Mouse (Mus musculus): ENCODE measurements around the gene Tnpo2. TPM values are rescaled to one million over a fixed set of nuclear protein-coding genes. Genes with fewer than 3 reads are reported as not detected.

Tnpo2 gene
- polyA plus RNA-seq, 1 experiment from 2014 or later = 17.9 TPM

DNA sequence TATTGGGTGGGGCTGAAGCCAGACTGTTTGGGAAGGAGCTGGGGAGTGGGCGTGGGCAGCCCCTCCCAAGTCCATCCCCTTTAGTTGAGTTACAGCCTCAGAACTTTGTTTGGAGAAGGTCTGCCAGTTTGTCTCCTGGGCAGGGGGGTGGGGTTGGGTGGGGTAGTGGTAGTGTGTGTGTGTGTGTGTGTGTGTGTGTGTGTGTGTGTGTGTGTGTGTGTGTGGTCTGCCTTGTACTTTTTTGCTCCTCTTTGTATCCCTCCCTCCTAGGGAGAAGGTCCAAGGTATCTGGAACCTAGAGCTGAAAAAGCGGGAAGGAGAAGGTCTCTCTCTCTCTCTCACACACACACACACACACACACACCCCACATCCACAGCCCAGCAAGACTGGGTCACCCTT, 22.3 kb upstream of the Tnpo2 start, which contains the start of gene Best2:
TSS of gene Best2 (minus strand) at position 101 of the 400 bp plus-strand sequence.
- Histone ChIP-seq H3K27ac (ENCODE audit: low read depth) (no peak within 1 kb of the TSS), H3K9ac (no peak within 1 kb of the TSS), H3K27me3 (ENCODE audit: insufficient read depth, low read length) (peaks cover 37% of the 10 kb centered on the region), H3K4me2 (peak within 1 kb of the TSS; percentile 51), H3K4me3 (ENCODE audit: low read depth, low read length) (peak within 1 kb of the TSS; percentile 24), H3K36me3 (ENCODE audit: insufficient read depth) (peaks cover 22% of the 10 kb centered on the region), H3K4me1 (ENCODE audit: insufficient read depth) (no peaks in the 10 kb centered on the region), H3K9me3 (ENCODE audit: low read depth, low read length) (no peaks in the 10 kb centered on the region)
- no peak for TF ChIP-seq CTCF (IDR thresholded peaks at IDR 0.05; ENCODE audit: low read depth)
- WGBS = 44% methylated on average over 2 of the region's 2 CpGs
- ATAC-seq (ENCODE audit: insufficient read depth) (no peak), DNase-seq (no peak)

DNA sequence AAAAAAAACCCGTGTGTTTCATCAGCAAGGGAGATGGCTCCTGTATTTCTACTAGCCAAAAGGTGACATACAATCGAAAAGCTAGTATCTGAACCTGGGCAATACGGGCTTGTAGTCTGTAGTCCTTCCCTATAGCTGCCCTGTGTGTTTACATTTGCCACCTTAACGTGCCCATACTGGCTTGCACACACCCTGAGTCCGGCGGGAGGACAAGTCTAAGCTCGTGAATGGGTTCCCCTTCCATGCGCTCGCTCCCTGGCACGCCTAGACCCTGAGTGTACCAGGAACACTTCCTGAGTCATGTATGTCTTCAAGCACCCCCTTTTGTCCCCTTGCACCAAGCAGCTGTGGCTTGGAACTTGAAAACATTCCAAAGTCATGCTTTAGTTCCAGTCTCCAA, 20.0 kb upstream of the Tnpo2 start:
- WGBS = 54% methylated on average over 10 of the region's 10 CpGs
- peaks cover 20% of the 10 kb centered on the region for H3K27me3 ChIP-seq (ENCODE audit: insufficient read depth, low read length)
- peaks cover 44% of the 10 kb centered on the region for H3K36me3 ChIP-seq (ENCODE audit: insufficient read depth)
- TF ChIP-seq CTCF (IDR thresholded peaks at IDR 0.05; ENCODE audit: low read depth) = no peak
- H3K27ac ChIP-seq (ENCODE audit: low read depth) = no peak overlapping the region
- no peaks in the 10 kb centered on the region for H3K4me1 ChIP-seq (ENCODE audit: insufficient read depth)
- no peak overlapping the region for H3K4me3 ChIP-seq (ENCODE audit: low read depth, low read length)
- no peak overlapping the region for H3K4me2 ChIP-seq
- DNase-seq (no peak), ATAC-seq (ENCODE audit: insufficient read depth) (no peak)
- H3K9me3 ChIP-seq (ENCODE audit: low read depth, low read length) = no peaks in the 10 kb centered on the region
- no peak overlapping the region for H3K9ac ChIP-seq

DNA sequence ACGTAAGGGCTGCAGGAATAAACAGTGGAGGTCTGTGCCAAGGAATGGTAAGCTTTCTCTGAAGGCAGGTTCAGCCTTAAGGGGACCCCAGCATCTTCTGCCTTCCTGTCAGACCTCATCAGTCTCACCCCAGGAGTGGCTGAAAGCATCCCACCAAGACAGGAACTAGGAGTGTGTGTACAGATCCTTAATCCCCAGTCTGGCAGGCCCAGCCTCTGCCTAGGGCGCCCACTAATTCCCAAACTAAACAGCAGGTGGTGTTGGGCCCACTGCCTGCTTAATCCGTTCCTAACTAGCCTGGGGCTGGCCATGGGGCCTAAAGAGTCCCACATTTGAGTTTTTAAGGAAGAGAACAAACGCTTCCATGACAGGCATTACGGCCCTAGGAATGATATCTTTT, 19.5 kb upstream of the Tnpo2 start:
- DNase-seq = no peak
- H3K36me3 ChIP-seq (ENCODE audit: insufficient read depth) = peaks cover 49% of the 10 kb centered on the region

DNA sequence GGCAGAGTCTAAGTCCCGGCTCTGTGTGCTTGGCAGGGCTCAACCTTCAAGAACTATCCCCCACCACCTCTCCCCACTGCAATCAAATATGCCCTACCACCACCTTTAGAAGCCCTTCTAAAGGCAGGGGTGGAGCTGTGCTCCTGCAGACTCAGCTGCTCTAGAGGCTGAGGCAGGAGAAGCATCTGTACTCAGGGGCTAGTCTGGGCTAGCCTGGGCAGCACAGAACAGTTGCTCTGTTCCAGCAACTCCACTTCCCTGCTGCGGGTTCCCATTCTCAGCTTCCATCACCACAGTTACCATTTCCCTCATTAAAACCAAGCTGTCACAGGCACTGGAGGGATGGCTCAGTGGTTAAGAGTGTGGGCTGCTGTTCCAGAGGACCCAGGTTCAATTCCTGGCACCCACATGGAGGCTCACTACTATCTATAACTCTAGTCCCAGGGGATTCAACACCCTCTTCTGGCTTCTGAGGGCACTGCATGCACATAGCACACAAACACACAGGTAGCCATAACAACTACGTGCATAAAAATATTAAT, 15.1 kb upstream of the Tnpo2 start:
- Histone ChIP-seq H3K4me1 (ENCODE audit: insufficient read depth) (peaks cover 9% of the 10 kb centered on the region), H3K27ac (ENCODE audit: low read depth) (no peak overlapping the region), H3K4me2 (no peak overlapping the region), H3K9me3 (ENCODE audit: low read depth, low read length) (no peaks in the 10 kb centered on the region), H3K36me3 (ENCODE audit: insufficient read depth) (peaks cover 68% of the 10 kb centered on the region), H3K9ac (no peak overlapping the region), H3K27me3 (ENCODE audit: insufficient read depth, low read length) (no peaks in the 10 kb centered on the region), H3K4me3 (ENCODE audit: low read depth, low read length) (no peak overlapping the region)
- DNase-seq = no peak
- no peak for ATAC-seq (ENCODE audit: insufficient read depth)
- 90% methylated on average over 3 of the region's 3 CpGs for WGBS
- TF ChIP-seq CTCF (IDR thresholded peaks at IDR 0.05; ENCODE audit: low read depth) = no peak

More for the DNA sequence above, 19.5 kb upstream of the Tnpo2 start:
- no peaks in the 10 kb centered on the region for H3K4me1 ChIP-seq (ENCODE audit: insufficient read depth)
- WGBS = 45% methylated on average over 5 of the region's 5 CpGs
- no peak overlapping the region for H3K4me3 ChIP-seq (ENCODE audit: low read depth, low read length)
- ATAC-seq (ENCODE audit: insufficient read depth) = no peak
- H3K27ac ChIP-seq (ENCODE audit: low read depth) = no peak overlapping the region
- no peaks in the 10 kb centered on the region for H3K9me3 ChIP-seq (ENCODE audit: low read depth, low read length)
- H3K4me2 ChIP-seq = no peak overlapping the region
- no peak overlapping the region for H3K9ac ChIP-seq
- TF ChIP-seq CTCF (IDR thresholded peaks at IDR 0.05; ENCODE audit: low read depth) = no peak
- H3K27me3 ChIP-seq (ENCODE audit: insufficient read depth, low read length) = peaks cover 19% of the 10 kb centered on the region

GRCm38 (mm10) chr8:85023846-85024245, 12.9 kb upstream of the Tnpo2 start:
- H3K9me3 ChIP-seq (ENCODE audit: low read depth, low read length) = no peaks in the 10 kb centered on the region
- peaks cover 52% of the 10 kb centered on the region for H3K36me3 ChIP-seq (ENCODE audit: insufficient read depth)
- H3K4me1 ChIP-seq (ENCODE audit: insufficient read depth) = peaks cover 17% of the 10 kb centered on the region
- ATAC-seq (ENCODE audit: insufficient read depth) = no peak
- no peak for TF ChIP-seq CTCF (IDR thresholded peaks at IDR 0.05; ENCODE audit: low read depth)
- no peak overlapping the region for H3K9ac ChIP-seq
- H3K27me3 ChIP-seq (ENCODE audit: insufficient read depth, low read length) = no peaks in the 10 kb centered on the region
- H3K4me3 ChIP-seq (ENCODE audit: low read depth, low read length) = peak overlapping the region; percentile 87; the same call in 1 of the 2 replicates
- WGBS = 92% methylated on average over 3 of the region's 3 CpGs
- H3K4me2 ChIP-seq = peak overlapping the region; percentile 70
- DNase-seq = no peak
- no peak overlapping the region for H3K27ac ChIP-seq (ENCODE audit: low read depth)

DNA sequence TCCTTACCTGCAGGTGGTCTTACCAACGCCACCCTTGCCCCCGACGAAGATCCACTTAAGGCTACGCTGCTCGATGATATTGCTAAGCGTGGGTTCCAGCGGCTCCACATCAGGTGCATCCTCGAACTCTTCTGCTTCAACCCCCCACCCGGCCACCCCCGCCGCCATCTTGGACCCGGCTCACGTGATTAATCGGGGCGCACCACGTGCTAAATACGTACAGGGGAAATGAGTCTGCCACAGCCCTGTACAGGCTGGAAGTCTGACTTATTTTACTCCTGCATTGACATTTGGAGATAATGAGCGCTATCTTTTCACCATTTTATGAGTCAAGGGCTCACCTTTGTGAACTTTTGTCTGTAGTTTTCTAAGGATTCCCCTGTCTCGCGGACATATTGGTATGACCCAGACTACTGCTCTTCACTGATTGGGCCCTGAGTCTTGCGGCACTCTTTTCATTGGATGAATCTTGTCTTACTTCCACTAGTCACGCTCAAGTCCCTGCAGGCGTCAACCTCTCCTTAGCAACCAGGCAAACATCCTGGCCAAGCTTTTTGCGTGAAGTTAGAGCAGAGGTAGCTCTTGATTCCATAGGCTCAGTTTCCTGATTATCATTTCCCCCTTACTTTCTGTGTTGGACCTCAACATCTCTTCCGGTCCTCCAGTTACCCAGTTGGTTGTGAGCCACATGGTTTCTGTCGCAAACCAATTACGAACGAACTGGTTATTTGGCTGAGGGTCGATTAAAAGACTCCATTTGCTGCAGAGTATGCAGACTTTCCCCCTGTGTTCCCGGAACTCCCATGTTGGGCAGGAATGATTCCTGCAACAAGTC, 11.4 kb upstream of the Tnpo2 start, which contains the start of gene Asna1:
TSS of gene Asna1 (minus strand) at position 184 of the 835 bp plus-strand sequence.
- H3K27ac ChIP-seq (ENCODE audit: low read depth) = peak within 1 kb of the TSS; percentile 91
- H3K4me3 ChIP-seq (ENCODE audit: low read depth, low read length) = peak within 1 kb of the TSS; percentile 87
- H3K9me3 ChIP-seq (ENCODE audit: low read depth, low read length) = no peaks in the 10 kb centered on the region
- ATAC-seq (ENCODE audit: insufficient read depth) (peak; percentile 91), DNase-seq (peak; percentile 94)
- no peak for TF ChIP-seq CTCF (IDR thresholded peaks at IDR 0.05; ENCODE audit: low read depth)
- H3K36me3 ChIP-seq (ENCODE audit: insufficient read depth) = peaks cover 51% of the 10 kb centered on the region
- 5% methylated on average over 30 of the region's 30 CpGs for WGBS
- no peaks in the 10 kb centered on the region for H3K27me3 ChIP-seq (ENCODE audit: insufficient read depth, low read length)
- peak within 1 kb of the TSS; percentile 70 for H3K4me2 ChIP-seq
- H3K9ac ChIP-seq = peak within 1 kb of the TSS; percentile 71
- H3K4me1 ChIP-seq (ENCODE audit: insufficient read depth) = peaks cover 19% of the 10 kb centered on the region

Data from lung, embryonic 14.5 days (tissue).